Mouse (Mus musculus): ENCODE measurements around the gene Fam189a2. TPM values are rescaled to one million over a fixed set of nuclear protein-coding genes. Genes with fewer than 3 reads are reported as not detected.

Gene Fam189a2
- polyA plus RNA-seq, 1 experiment from 2014 or later = 1.9 TPM

- H3K9ac ChIP-seq (ENCODE audit: low read depth, low read length) = no peak overlapping the region
- peaks cover 3% of the 10 kb centered on the region; the same call in 1 of the 2 replicates for H3K4me1 ChIP-seq (ENCODE audit: control insufficient read depth, insufficient read depth, low read length)
- H3K27me3 ChIP-seq (replicated peaks; ENCODE audit: control insufficient read depth, insufficient read depth, low read length) = no peaks in the 10 kb centered on the region
- no peak overlapping the region for H3K4me2 ChIP-seq (ENCODE audit: low read depth, low read length)
- H3K36me3 ChIP-seq (ENCODE audit: control insufficient read depth, insufficient read depth, low read length) = no peaks in the 10 kb centered on the region
- H3K4me3 ChIP-seq (ENCODE audit: low read depth, low read length) = no peak overlapping the region
- 0 out of 2 replicates have a peak, but pooled peaks cover 4% of the 10 kb centered on the region for H3K9me3 ChIP-seq (ENCODE audit: control insufficient read depth, low read length)
- ATAC-seq (ENCODE audit: low read depth) (no peak), DNase-seq (ENCODE audit: low spot score) (no peak)
- 82% methylated on average over 5 of the region's 5 CpGs for WGBS
- no peak overlapping the region; the same call in 1 of the 2 replicates for H3K27ac ChIP-seq (replicated peaks; ENCODE audit: low read depth, low read length)
These were observed 27.2 kb upstream of the Fam189a2 start for GRCm38 (mm10) chr19:24058021-24058420.

GRCm38 (mm10) chr19:24056880-24057279, 26.1 kb upstream of the Fam189a2 start:
- Histone ChIP-seq H3K4me2 (ENCODE audit: low read depth, low read length) (no peak overlapping the region), H3K4me3 (ENCODE audit: low read depth, low read length) (no peak overlapping the region), H3K9me3 (ENCODE audit: control insufficient read depth, low read length) (0 out of 2 replicates have a peak, but pooled peaks cover 4% of the 10 kb centered on the region), H3K27me3 (replicated peaks; ENCODE audit: control insufficient read depth, insufficient read depth, low read length) (no peaks in the 10 kb centered on the region), H3K27ac (replicated peaks; ENCODE audit: low read depth, low read length) (no peak overlapping the region), H3K4me1 (ENCODE audit: control insufficient read depth, insufficient read depth, low read length) (peaks cover 3% of the 10 kb centered on the region; the same call in 1 of the 2 replicates), H3K36me3 (ENCODE audit: control insufficient read depth, insufficient read depth, low read length) (no peaks in the 10 kb centered on the region), H3K9ac (ENCODE audit: low read depth, low read length) (no peak overlapping the region)
- 91% methylated on average over 1 of the region's 1 CpGs for WGBS
- DNase-seq (ENCODE audit: low spot score) (no peak), ATAC-seq (ENCODE audit: low read depth) (no peak)

- Histone ChIP-seq H3K36me3 (ENCODE audit: control insufficient read depth, insufficient read depth, low read length) (no peaks in the 10 kb centered on the region), H3K27me3 (replicated peaks; ENCODE audit: control insufficient read depth, insufficient read depth, low read length) (no peaks in the 10 kb centered on the region), H3K27ac (replicated peaks; ENCODE audit: low read depth, low read length) (no peak overlapping the region), H3K9ac (ENCODE audit: low read depth, low read length) (no peak overlapping the region), H3K9me3 (ENCODE audit: control insufficient read depth, low read length) (0 out of 2 replicates have a peak, but pooled peaks cover 4% of the 10 kb centered on the region), H3K4me2 (ENCODE audit: low read depth, low read length) (no peak overlapping the region), H3K4me1 (ENCODE audit: control insufficient read depth, insufficient read depth, low read length) (peaks cover 3% of the 10 kb centered on the region; the same call in 1 of the 2 replicates), H3K4me3 (ENCODE audit: low read depth, low read length) (no peak overlapping the region)
- DNase-seq (ENCODE audit: low spot score) = peak; percentile 48
- WGBS = 54% methylated on average over 2 of the region's 2 CpGs
- ATAC-seq (ENCODE audit: low read depth) = 0 out of 2 replicates have a peak, but pooled peaks have one; percentile 37
These were observed 24.1 kb upstream of the Fam189a2 start for GRCm38 (mm10) chr19:24054904-24055303.

GRCm38 (mm10) chr19:24054265-24054664, 23.4 kb upstream of the Fam189a2 start:
- H3K36me3 ChIP-seq (ENCODE audit: control insufficient read depth, insufficient read depth, low read length) = no peaks in the 10 kb centered on the region
- H3K9ac ChIP-seq (ENCODE audit: low read depth, low read length) = no peak overlapping the region
- H3K27me3 ChIP-seq (replicated peaks; ENCODE audit: control insufficient read depth, insufficient read depth, low read length) = no peaks in the 10 kb centered on the region
- no peak overlapping the region for H3K4me3 ChIP-seq (ENCODE audit: low read depth, low read length)
- H3K4me1 ChIP-seq (ENCODE audit: control insufficient read depth, insufficient read depth, low read length) = peaks cover 3% of the 10 kb centered on the region; the same call in 1 of the 2 replicates
- no peak overlapping the region for H3K27ac ChIP-seq (replicated peaks; ENCODE audit: low read depth, low read length)
- H3K4me2 ChIP-seq (ENCODE audit: low read depth, low read length) = no peak overlapping the region
- DNase-seq (ENCODE audit: low spot score) (no peak), ATAC-seq (ENCODE audit: low read depth) (no peak)
- WGBS = 64% methylated on average over 5 of the region's 5 CpGs
- H3K9me3 ChIP-seq (ENCODE audit: control insufficient read depth, low read length) = 0 out of 2 replicates have a peak, but pooled peaks cover 4% of the 10 kb centered on the region

- Histone ChIP-seq H3K27me3 (replicated peaks; ENCODE audit: control insufficient read depth, insufficient read depth, low read length) (no peaks in the 10 kb centered on the region), H3K9ac (ENCODE audit: low read depth, low read length) (no peak overlapping the region), H3K4me1 (ENCODE audit: control insufficient read depth, insufficient read depth, low read length) (no peaks in the 10 kb centered on the region), H3K9me3 (ENCODE audit: control insufficient read depth, low read length) (no peaks in the 10 kb centered on the region), H3K4me2 (ENCODE audit: low read depth, low read length) (no peak overlapping the region), H3K36me3 (ENCODE audit: control insufficient read depth, insufficient read depth, low read length) (no peaks in the 10 kb centered on the region), H3K27ac (replicated peaks; ENCODE audit: low read depth, low read length) (no peak overlapping the region), H3K4me3 (ENCODE audit: low read depth, low read length) (no peak overlapping the region)
- DNase-seq (ENCODE audit: low spot score) (no peak), ATAC-seq (ENCODE audit: low read depth) (no peak)
- WGBS = 51% methylated on average over 2 of the region's 2 CpGs
These were observed 19.7 kb upstream of the Fam189a2 start for GRCm38 (mm10) chr19:24050514-24050913.

GRCm38 (mm10) chr19:24049329-24049728, 18.5 kb upstream of the Fam189a2 start:
- 81% methylated on average over 3 of the region's 3 CpGs for WGBS
- no peak for ATAC-seq (ENCODE audit: low read depth)
- no peak overlapping the region for H3K4me3 ChIP-seq (ENCODE audit: low read depth, low read length)
- H3K4me1 ChIP-seq (ENCODE audit: control insufficient read depth, insufficient read depth, low read length) = no peaks in the 10 kb centered on the region
- DNase-seq (ENCODE audit: low spot score) = no peak
- H3K27ac ChIP-seq (replicated peaks; ENCODE audit: low read depth, low read length) = no peak overlapping the region
- H3K9me3 ChIP-seq (ENCODE audit: control insufficient read depth, low read length) = no peaks in the 10 kb centered on the region
- no peak overlapping the region for H3K9ac ChIP-seq (ENCODE audit: low read depth, low read length)
- H3K27me3 ChIP-seq (replicated peaks; ENCODE audit: control insufficient read depth, insufficient read depth, low read length) = no peaks in the 10 kb centered on the region
- no peaks in the 10 kb centered on the region for H3K36me3 ChIP-seq (ENCODE audit: control insufficient read depth, insufficient read depth, low read length)
- H3K4me2 ChIP-seq (ENCODE audit: low read depth, low read length) = no peak overlapping the region

GRCm38 (mm10) chr19:24046395-24046993, 15.7 kb upstream of the Fam189a2 start:
- Histone ChIP-seq H3K27ac (replicated peaks; ENCODE audit: low read depth, low read length) (no peak overlapping the region), H3K4me3 (ENCODE audit: low read depth, low read length) (no peak overlapping the region), H3K9me3 (ENCODE audit: control insufficient read depth, low read length) (no peaks in the 10 kb centered on the region), H3K4me2 (ENCODE audit: low read depth, low read length) (no peak overlapping the region), H3K27me3 (replicated peaks; ENCODE audit: control insufficient read depth, insufficient read depth, low read length) (no peaks in the 10 kb centered on the region), H3K36me3 (ENCODE audit: control insufficient read depth, insufficient read depth, low read length) (no peaks in the 10 kb centered on the region), H3K9ac (ENCODE audit: low read depth, low read length) (no peak overlapping the region), H3K4me1 (ENCODE audit: control insufficient read depth, insufficient read depth, low read length) (no peaks in the 10 kb centered on the region)
- DNase-seq (ENCODE audit: low spot score) (no peak), ATAC-seq (ENCODE audit: low read depth) (no peak)
- 83% methylated on average over 10 of the region's 10 CpGs for WGBS

- Histone ChIP-seq H3K36me3 (ENCODE audit: control insufficient read depth, insufficient read depth, low read length) (no peaks in the 10 kb centered on the region), H3K27ac (replicated peaks; ENCODE audit: low read depth, low read length) (no peak overlapping the region), H3K27me3 (replicated peaks; ENCODE audit: control insufficient read depth, insufficient read depth, low read length) (no peaks in the 10 kb centered on the region), H3K9ac (ENCODE audit: low read depth, low read length) (no peak overlapping the region), H3K4me3 (ENCODE audit: low read depth, low read length) (no peak overlapping the region), H3K4me1 (ENCODE audit: control insufficient read depth, insufficient read depth, low read length) (no peaks in the 10 kb centered on the region), H3K9me3 (ENCODE audit: control insufficient read depth, low read length) (no peaks in the 10 kb centered on the region), H3K4me2 (ENCODE audit: low read depth, low read length) (no peak overlapping the region)
- DNase-seq (ENCODE audit: low spot score) = no peak
- WGBS = 93% methylated on average over 2 of the region's 2 CpGs
- no peak for ATAC-seq (ENCODE audit: low read depth)
These were observed 11.6 kb upstream of the Fam189a2 start for GRCm38 (mm10) chr19:24042387-24042786.

All from embryonic facial prominence, embryonic 14.5 days (tissue).